Mouse (Mus musculus): ENCODE data around the gene Ndufs5. TPM values are rescaled to one million over a fixed set of nuclear protein-coding genes. Genes with fewer than 3 reads are reported as not detected.

The Ndufs5 gene
- total and polyA plus RNA-seq, 3 experiments = 121 to 213 (median 174) TPM

GRCm38 (mm10) chr4:123733532-123733931 is 15.5 kb upstream of the Ndufs5 start:
- dilution Hi-C loops (cut with MboI; ENCODE audit: extremely low pct_ligation_motif_present, extremely low pct_unique_long_range_greater_than_20kb, low sequenced_read_pairs) = no loop called here
- in situ Hi-C loops (cut with MboI; ENCODE audit: low pct_ligation_motif_present, low pct_unique_long_range_greater_than_20kb, low sequenced_read_pairs) = no loop called here

DNA sequence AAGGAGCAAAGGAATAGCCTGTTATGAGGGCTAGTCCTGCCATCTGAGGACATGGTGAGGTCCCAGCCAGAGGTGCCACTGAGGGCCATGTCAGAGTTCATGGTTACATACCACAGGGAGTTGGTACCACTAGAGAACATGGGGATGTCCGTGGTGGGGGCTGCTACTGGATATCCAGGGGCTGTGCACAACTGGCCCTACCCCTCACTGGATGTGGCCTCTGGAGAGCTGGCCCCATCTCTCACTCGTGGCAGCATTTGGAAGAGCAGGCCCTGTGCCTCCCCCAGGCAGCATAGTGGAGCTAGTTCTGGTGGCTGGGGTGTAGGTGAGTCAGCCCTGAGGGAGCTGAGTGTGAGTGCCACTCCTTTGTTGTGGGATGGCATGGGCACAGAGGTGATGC is 14.9 kb upstream of the Ndufs5 start:
- Histone ChIP-seq H3K79me2 (replicated peaks; ENCODE audit: control insufficient read depth, extremely low read depth, insufficient read depth, poor library complexity, severe bottlenecking) (no peaks in the 10 kb centered on the region), H3K27ac (ENCODE audit: insufficient read depth, low read depth) (no peak overlapping the region), H3K4me1 (ENCODE audit: control insufficient read depth in 1 of 2, insufficient read depth in 2 of 2) (peaks cover 0 to 6% of the 10 kb centered on the region in 2 experiments; a peak in 1 of 4 replicates), H3K36me3 (replicated peaks in 1 of 2; ENCODE audit: control insufficient read depth in 1 of 2, insufficient read depth in 1 of 2, low read length in 1 of 2) (peaks cover 31 to 46% of the 10 kb centered on the region in 2 experiments), H3K9ac (ENCODE audit: insufficient read depth, low read depth) (no peak overlapping the region), H3K4me3 (replicated peaks in 1 of 3; ENCODE audit: low read depth in 2 of 3, low read length in 2 of 3, poor library complexity in 1 of 3) (no peak overlapping the region), H3K9me3 (replicated peaks; ENCODE audit: low read length) (no peaks in the 10 kb centered on the region), H3K4me2 (ENCODE audit: insufficient read depth, low read depth, poor library complexity, severe bottlenecking) (no peak overlapping the region), H3K27me3 (replicated peaks) (no peaks in the 10 kb centered on the region)
- no peak for DNase-seq (ENCODE audit: extremely low read depth)
- TF ChIP-seq USF2 (conservative IDR thresholded peaks at IDR 0.05; ENCODE audit: low read depth, low read length) = no peak
- TF ChIP-seq ZNF384 (IDR thresholded peaks at IDR 0.05; ENCODE audit: low read depth, low read length) = no peak
- TF ChIP-seq TBP (conservative IDR thresholded peaks at IDR 0.05; ENCODE audit: low read depth, low read length) = no peak
- TF ChIP-seq HCFC1 (IDR thresholded peaks at IDR 0.05; ENCODE audit: low read depth, low read length) = no peak
- no peak for TF ChIP-seq CHD1 (IDR thresholded peaks at IDR 0.05; ENCODE audit: low read depth, low read length)
- no peak for TF ChIP-seq CHD2 (IDR thresholded peaks at IDR 0.05; ENCODE audit: low read length)
- no peak for TF ChIP-seq SIN3A (IDR thresholded peaks at IDR 0.05; ENCODE audit: low read length)
- TF ChIP-seq MAX (IDR thresholded peaks at IDR 0.05; ENCODE audit: low read length) = no peak
- TF ChIP-seq E2F4 (IDR thresholded peaks at IDR 0.05; ENCODE audit: insufficient replicate concordance, low read depth, low read length) = no peak
- TF ChIP-seq IRF4 (IDR thresholded peaks at IDR 0.05; ENCODE audit: low read depth, low read length) = no peak
- TF ChIP-seq MAZ (IDR thresholded peaks at IDR 0.05; ENCODE audit: low read depth, low read length) = no peak
- no peak for TF ChIP-seq NRF1 (IDR thresholded peaks at IDR 0.05; ENCODE audit: low read depth, low read length)
- TF ChIP-seq JUN (IDR thresholded peaks at IDR 0.05; ENCODE audit: insufficient read depth, low read depth, low read length) = no peak
- no peak for TF ChIP-seq MXI1 (IDR thresholded peaks at IDR 0.05; ENCODE audit: low read depth, low read length)
- TF ChIP-seq UBTF (IDR thresholded peaks at IDR 0.05; ENCODE audit: low read depth, low read length) = no peak
- TF ChIP-seq PAX5 (IDR thresholded peaks at IDR 0.05; ENCODE audit: low read length) = no peak
- no peak for TF ChIP-seq KAT2A (IDR thresholded peaks at IDR 0.05; ENCODE audit: insufficient replicate concordance, low read length)
- dilution Hi-C loops (cut with MboI; ENCODE audit: extremely low pct_ligation_motif_present, extremely low pct_unique_long_range_greater_than_20kb, low sequenced_read_pairs) (no loop called here), in situ Hi-C loops (cut with MboI; ENCODE audit: low pct_ligation_motif_present, low pct_unique_long_range_greater_than_20kb, low sequenced_read_pairs) (no loop called here)

More at GRCm38 (mm10) chr4:123733532-123733931, 15.5 kb upstream of the Ndufs5 start:
- no peak overlapping the region for H3K4me2 ChIP-seq (ENCODE audit: insufficient read depth, low read depth, poor library complexity, severe bottlenecking)
- no peak overlapping the region for H3K9ac ChIP-seq (ENCODE audit: insufficient read depth, low read depth)
- peaks cover 36 to 52% of the 10 kb centered on the region in 2 experiments for H3K36me3 ChIP-seq (replicated peaks in 1 of 2; ENCODE audit: control insufficient read depth in 1 of 2, insufficient read depth in 1 of 2, low read length in 1 of 2)
- no peak for DNase-seq (ENCODE audit: extremely low read depth)
- no peaks in the 10 kb centered on the region for H3K9me3 ChIP-seq (replicated peaks; ENCODE audit: low read length)
- H3K27ac ChIP-seq (ENCODE audit: insufficient read depth, low read depth) = no peak overlapping the region
- H3K27me3 ChIP-seq (replicated peaks) = no peaks in the 10 kb centered on the region
- no peak for TF ChIP-seq NRF1 (IDR thresholded peaks at IDR 0.05; ENCODE audit: low read depth, low read length)
- no peak for TF ChIP-seq HCFC1 (IDR thresholded peaks at IDR 0.05; ENCODE audit: low read depth, low read length)
- no peak for TF ChIP-seq E2F4 (IDR thresholded peaks at IDR 0.05; ENCODE audit: insufficient replicate concordance, low read depth, low read length)
- TF ChIP-seq CHD2 (IDR thresholded peaks at IDR 0.05; ENCODE audit: low read length) = no peak
- peaks cover 4 to 13% of the 10 kb centered on the region in 2 experiments; a peak in 3 of 4 replicates for H3K4me1 ChIP-seq (ENCODE audit: control insufficient read depth in 1 of 2, insufficient read depth in 2 of 2)
- no peaks in the 10 kb centered on the region for H3K79me2 ChIP-seq (replicated peaks; ENCODE audit: control insufficient read depth, extremely low read depth, insufficient read depth, poor library complexity, severe bottlenecking)
- H3K4me3 ChIP-seq (replicated peaks in 1 of 3; ENCODE audit: low read depth in 2 of 3, low read length in 2 of 3, poor library complexity in 1 of 3) = no peak overlapping the region
